Mouse (Mus musculus): ENCODE measurements around the gene Plin2. TPM values are rescaled to one million over a fixed set of nuclear protein-coding genes. Genes with fewer than 3 reads are reported as not detected.

Plin2 gene
- polyA plus RNA-seq (2015; fragmentation: Nextera tagmentation; extraction: Ambion mirVana) = 144 and 148 TPM in 2 replicates

DNA sequence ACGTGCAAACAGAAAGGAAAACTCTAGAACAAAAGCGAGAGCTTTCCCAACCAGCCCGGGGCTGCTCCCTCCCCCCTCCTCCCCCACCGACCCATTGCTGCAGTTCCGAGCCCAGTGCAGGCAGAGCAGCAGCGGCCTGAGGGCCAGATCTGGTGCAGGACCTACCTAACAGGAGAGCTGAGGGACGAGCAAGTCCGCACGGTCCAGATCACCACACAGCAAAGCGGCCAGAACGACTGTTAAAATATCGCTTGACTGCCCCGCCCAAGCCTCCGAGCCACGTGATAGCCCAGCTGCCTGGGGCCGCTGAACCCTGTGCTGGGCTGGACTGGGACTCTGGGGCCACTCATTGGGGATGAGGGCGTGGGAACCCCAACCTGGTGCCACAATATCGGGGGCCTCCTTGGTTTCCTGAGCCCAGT, at the start of gene Plin2:
Gene Plin2, minus strand, starts transcription at position 281 of the 422 bp plus-strand sequence.
- H3K9ac ChIP-seq = peak within 1 kb of the TSS; percentile 96
- WGBS (ENCODE audit: insufficient replicate concordance) = under 1% methylated on average over 18 of the region's 18 CpGs
- DNase-seq (peak; percentile 80), ATAC-seq (ENCODE audit: low read depth) (peak; percentile 81)
- peaks cover 89% of the 10 kb centered on the region for H3K4me1 ChIP-seq (replicated peaks)
- peak within 1 kb of the TSS; percentile 81 for H3K4me2 ChIP-seq
- no peaks in the 10 kb centered on the region for H3K9me3 ChIP-seq (replicated peaks)
- H3K4me3 ChIP-seq (replicated peaks) = peak within 1 kb of the TSS; percentile 88
- H3K27ac ChIP-seq = peak within 1 kb of the TSS; percentile 95
- no peaks in the 10 kb centered on the region for H3K27me3 ChIP-seq
- peaks cover 35% of the 10 kb centered on the region for H3K36me3 ChIP-seq

GRCm38 (mm10) chr4:86718878-86719577, 49.2 kb upstream of the Plin2 start:
- Histone ChIP-seq H3K9ac (no peak overlapping the region), H3K27me3 (no peaks in the 10 kb centered on the region), H3K9me3 (replicated peaks) (no peaks in the 10 kb centered on the region), H3K4me1 (replicated peaks) (no peaks in the 10 kb centered on the region), H3K36me3 (no peaks in the 10 kb centered on the region), H3K27ac (no peak overlapping the region), H3K4me2 (no peak overlapping the region), H3K4me3 (replicated peaks) (no peak overlapping the region)
- DNase-seq = no peak
- no peak for ATAC-seq (ENCODE audit: low read depth)
- 50% methylated on average over 4 of the region's 4 CpGs for WGBS (ENCODE audit: insufficient replicate concordance)

DNA sequence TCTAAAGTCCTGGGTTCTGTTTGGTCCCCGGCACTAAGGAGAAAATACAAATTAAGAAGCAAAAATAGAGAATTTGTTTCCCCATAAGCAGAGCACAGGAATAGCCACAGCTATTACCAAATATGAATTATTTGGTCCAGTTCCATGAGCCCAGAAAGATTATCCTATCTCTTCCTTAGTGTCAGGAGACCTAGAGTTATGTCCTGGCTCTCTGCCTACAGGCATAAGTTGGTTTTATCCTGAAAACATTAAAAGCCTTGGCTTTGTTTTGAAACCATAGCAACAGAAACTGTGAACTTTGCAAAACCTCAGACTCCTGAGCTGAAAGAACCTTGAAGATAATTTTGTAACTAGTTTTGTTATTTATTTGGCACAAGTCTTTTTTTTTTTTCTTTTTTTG, 47.3 kb upstream of the Plin2 start:
- Histone ChIP-seq H3K4me1 (replicated peaks) (no peaks in the 10 kb centered on the region), H3K9me3 (replicated peaks) (no peaks in the 10 kb centered on the region), H3K4me2 (no peak overlapping the region), H3K27ac (no peak overlapping the region), H3K36me3 (no peaks in the 10 kb centered on the region), H3K9ac (no peak overlapping the region), H3K27me3 (no peaks in the 10 kb centered on the region), H3K4me3 (replicated peaks) (no peak overlapping the region)
- DNase-seq = no peak
- 65% methylated on average over 1 of the region's 1 CpGs for WGBS (ENCODE audit: insufficient replicate concordance)
- ATAC-seq (ENCODE audit: low read depth) = no peak

GRCm38 (mm10) chr4:86715341-86715740, 45.5 kb upstream of the Plin2 start:
- H3K9ac ChIP-seq = no peak overlapping the region
- H3K9me3 ChIP-seq (replicated peaks) = no peaks in the 10 kb centered on the region
- no peaks in the 10 kb centered on the region for H3K4me1 ChIP-seq (replicated peaks)
- no peaks in the 10 kb centered on the region for H3K36me3 ChIP-seq
- no peak for DNase-seq
- WGBS (ENCODE audit: insufficient replicate concordance) = 59% methylated on average over 1 of the region's 1 CpGs
- H3K4me3 ChIP-seq (replicated peaks) = no peak overlapping the region
- ATAC-seq (ENCODE audit: low read depth) = no peak
- H3K27ac ChIP-seq = no peak overlapping the region
- H3K4me2 ChIP-seq = no peak overlapping the region
- H3K27me3 ChIP-seq = no peaks in the 10 kb centered on the region

- no peak for DNase-seq
- Histone ChIP-seq H3K4me2 (no peak overlapping the region), H3K4me3 (replicated peaks) (no peak overlapping the region), H3K9me3 (replicated peaks) (no peaks in the 10 kb centered on the region), H3K27ac (no peak overlapping the region), H3K9ac (no peak overlapping the region), H3K4me1 (replicated peaks) (no peaks in the 10 kb centered on the region), H3K27me3 (no peaks in the 10 kb centered on the region), H3K36me3 (no peaks in the 10 kb centered on the region)
- no peak for ATAC-seq (ENCODE audit: low read depth)
- WGBS (ENCODE audit: insufficient replicate concordance) = 62% methylated on average over 2 of the region's 2 CpGs
Observed at GRCm38 (mm10) chr4:86713518-86713917, 43.7 kb upstream of the Plin2 start.

- no peaks in the 10 kb centered on the region for H3K4me1 ChIP-seq (replicated peaks)
Observed at GRCm38 (mm10) chr4:86712751-86713195, 42.9 kb upstream of the Plin2 start.

GRCm38 (mm10) chr4:86710666-86711215, 40.9 kb upstream of the Plin2 start:
- WGBS (ENCODE audit: insufficient replicate concordance) = 56% methylated on average over 4 of the region's 4 CpGs
- no peak overlapping the region for H3K4me2 ChIP-seq

More at GRCm38 (mm10) chr4:86712751-86713195, 42.9 kb upstream of the Plin2 start:
- no peak overlapping the region for H3K9ac ChIP-seq
- H3K9me3 ChIP-seq (replicated peaks) = no peaks in the 10 kb centered on the region
- H3K27ac ChIP-seq = no peak overlapping the region
- no peaks in the 10 kb centered on the region for H3K36me3 ChIP-seq
- H3K4me2 ChIP-seq = no peak overlapping the region
- no peak for DNase-seq
- no peaks in the 10 kb centered on the region for H3K27me3 ChIP-seq
- no peak overlapping the region for H3K4me3 ChIP-seq (replicated peaks)
- WGBS (ENCODE audit: insufficient replicate concordance) = 78% methylated on average over 12 of the region's 12 CpGs
- ATAC-seq (ENCODE audit: low read depth) = no peak

GRCm38 (mm10) chr4:86710034-86710650, 40.3 kb upstream of the Plin2 start:
- no peaks in the 10 kb centered on the region for H3K36me3 ChIP-seq
- H3K4me3 ChIP-seq (replicated peaks) = no peak overlapping the region
- H3K27me3 ChIP-seq = no peaks in the 10 kb centered on the region
- no peaks in the 10 kb centered on the region for H3K9me3 ChIP-seq (replicated peaks)
- no peak overlapping the region for H3K4me2 ChIP-seq
- ATAC-seq (ENCODE audit: low read depth) (no peak), DNase-seq (no peak)
- H3K9ac ChIP-seq = no peak overlapping the region
- 76% methylated on average over 6 of the region's 6 CpGs for WGBS (ENCODE audit: insufficient replicate concordance)
- H3K27ac ChIP-seq = no peak overlapping the region
- no peaks in the 10 kb centered on the region for H3K4me1 ChIP-seq (replicated peaks)

More at GRCm38 (mm10) chr4:86710666-86711215, 40.9 kb upstream of the Plin2 start:
- Histone ChIP-seq H3K9me3 (replicated peaks) (no peaks in the 10 kb centered on the region), H3K36me3 (no peaks in the 10 kb centered on the region), H3K27ac (no peak overlapping the region), H3K27me3 (no peaks in the 10 kb centered on the region), H3K4me1 (replicated peaks) (no peaks in the 10 kb centered on the region), H3K4me3 (replicated peaks) (no peak overlapping the region), H3K9ac (no peak overlapping the region)
- DNase-seq (no peak), ATAC-seq (ENCODE audit: low read depth) (no peak)

- Histone ChIP-seq H3K9me3 (replicated peaks) (no peaks in the 10 kb centered on the region), H3K9ac (no peak overlapping the region), H3K27ac (no peak overlapping the region), H3K36me3 (no peaks in the 10 kb centered on the region), H3K27me3 (no peaks in the 10 kb centered on the region), H3K4me3 (replicated peaks) (no peak overlapping the region), H3K4me2 (no peak overlapping the region), H3K4me1 (replicated peaks) (no peaks in the 10 kb centered on the region)
- ATAC-seq (ENCODE audit: low read depth) = no peak
- no peak for DNase-seq
- WGBS (ENCODE audit: insufficient replicate concordance) = 56% methylated on average over 1 of the region's 1 CpGs
Observed at GRCm38 (mm10) chr4:86708801-86709200, 38.9 kb upstream of the Plin2 start.

GRCm38 (mm10) chr4:86699161-86699865, 29.5 kb upstream of the Plin2 start:
- 57% methylated on average over 5 of the region's 5 CpGs for WGBS (ENCODE audit: insufficient replicate concordance)
- H3K4me2 ChIP-seq = no peak overlapping the region
- no peaks in the 10 kb centered on the region for H3K36me3 ChIP-seq
- H3K9me3 ChIP-seq (replicated peaks) = no peaks in the 10 kb centered on the region
- ATAC-seq (ENCODE audit: low read depth) (no peak), DNase-seq (no peak)
- H3K4me1 ChIP-seq (replicated peaks) = no peaks in the 10 kb centered on the region
- H3K27ac ChIP-seq = no peak overlapping the region
- no peaks in the 10 kb centered on the region for H3K27me3 ChIP-seq
- H3K4me3 ChIP-seq (replicated peaks) = no peak overlapping the region
- H3K9ac ChIP-seq = no peak overlapping the region

- Histone ChIP-seq H3K4me3 (replicated peaks) (no peak overlapping the region), H3K27me3 (no peaks in the 10 kb centered on the region), H3K4me1 (replicated peaks) (no peaks in the 10 kb centered on the region), H3K36me3 (no peaks in the 10 kb centered on the region), H3K9me3 (replicated peaks) (no peaks in the 10 kb centered on the region), H3K4me2 (no peak overlapping the region), H3K27ac (no peak overlapping the region), H3K9ac (no peak overlapping the region)
- DNase-seq = peak; percentile 38
- peak; percentile 59 for ATAC-seq (ENCODE audit: low read depth)
- WGBS (ENCODE audit: insufficient replicate concordance) = 5% methylated on average over 4 of the region's 4 CpGs
Observed at GRCm38 (mm10) chr4:86696890-86697289, 27.0 kb upstream of the Plin2 start.

Data from liver, embryonic 13.5 days (tissue).